In genomic region chr4:109102574-109102973, GRCm38 (mm10) we compare ENCODE assay signal across 20 mouse cellular contexts.
A peak's percentile ranks its signal among the peaks of the same experiment; 100 is the strongest.
DNase-seq lines count a peak whose midpoint lies in the region; ATAC-seq and TF ChIP-seq lines count a peak whose summit lies in the region.
"Had no signal": no experiment of that assay in that cellular context is flagged by ENCODE, and none has a peak within 500 bp of the region (broad histone marks: within the 10 kb centered on the region; RNA-seq: fewer than 3 reads in every experiment).

No protein-coding gene starts in this region.

- no peak for TF ChIP-seq CTCF in thymus, adult 2 months (IDR thresholded peaks at IDR 0.05; ENCODE audit: borderline replicate concordance, control insufficient read depth, extremely low read depth, insufficient read depth, low read length, poor library complexity)

- WGBS in thymus, adult 2 months: 19% methylated on average over 5 of the region's 5 CpGs
- 88% methylated on average over 5 of the region's 5 CpGs for WGBS in forebrain, embryonic 11.5 days

- no peaks in the 10 kb centered on the region for H3K27me3 ChIP-seq in thymus, adult 2 months (ENCODE audit: control insufficient read depth, insufficient read depth, low read length)
- H3K27me3 ChIP-seq in myocyte (ENCODE audit: control insufficient read depth, insufficient read depth, insufficient read length): no peaks in the 10 kb centered on the region
- H3K27me3 ChIP-seq in forebrain, embryonic 11.5 days (ENCODE audit: control insufficient read depth, insufficient read depth, low read length): no peaks in the 10 kb centered on the region
- H3K27me3 ChIP-seq: embryonic facial prominence, embryonic 12.5 days; hindbrain, embryonic 12.5 days; intestine, embryonic 15.5 days; limb, embryonic 12.5 days; neural tube, embryonic 13.5 days had no signal

- H3K79me2 ChIP-seq in myocyte (ENCODE audit: control insufficient read depth, insufficient read depth): peaks cover 15% of the 10 kb centered on the region

- H3K36me3 ChIP-seq in thymus, adult 2 months (ENCODE audit: control insufficient read depth, insufficient read depth, low read length): peaks cover 13% of the 10 kb centered on the region
- peaks cover 21% of the 10 kb centered on the region for H3K36me3 ChIP-seq in myocyte (ENCODE audit: control insufficient read depth, insufficient read depth)
- H3K36me3 ChIP-seq in forebrain, embryonic 11.5 days (ENCODE audit: control insufficient read depth, insufficient read depth, low read length): no peaks in the 10 kb centered on the region
- H3K36me3 ChIP-seq: hindbrain, embryonic 12.5 days had no signal

- H3ac ChIP-seq in myocyte (ENCODE audit: control insufficient read depth, insufficient read length): no peak overlapping the region

- H3K4me2 ChIP-seq in myocyte (ENCODE audit: low read depth): peak overlapping the region; percentile 70
- no peak overlapping the region for H3K4me2 ChIP-seq in forebrain, embryonic 11.5 days (ENCODE audit: low read depth, low read length, severe bottlenecking)
- H3K4me2 ChIP-seq: embryonic facial prominence, embryonic 12.5 days; hindbrain, embryonic 12.5 days; intestine, embryonic 15.5 days; limb, embryonic 12.5 days; neural tube, embryonic 13.5 days had no signal

- TF ChIP-seq POLR2A in thymus, adult 2 months (IDR thresholded peaks at IDR 0.05; ENCODE audit: control insufficient read depth, extremely low read depth, insufficient read depth, low read length, poor library complexity): no peak
- no peak for TF ChIP-seq POLR2A in myocyte (IDR thresholded peaks at IDR 0.05; ENCODE audit: insufficient read length, low read depth)

- H3K4me1 ChIP-seq in thymus, adult 2 months (replicated peaks; ENCODE audit: control insufficient read depth, insufficient read depth, low read length): peaks cover 8% of the 10 kb centered on the region
- H3K4me1 ChIP-seq in forebrain, embryonic 11.5 days (replicated peaks; ENCODE audit: control insufficient read depth, insufficient read depth, low read length): no peaks in the 10 kb centered on the region
- H3K4me1 ChIP-seq: embryonic facial prominence, embryonic 12.5 days; hindbrain, embryonic 12.5 days; limb, embryonic 12.5 days had no signal

- H3K9me3 ChIP-seq in forebrain, embryonic 11.5 days (ENCODE audit: control insufficient read depth, low read length): no peaks in the 10 kb centered on the region
- H3K9me3 ChIP-seq: embryonic facial prominence, embryonic 12.5 days; hindbrain, embryonic 12.5 days; intestine, embryonic 15.5 days; limb, embryonic 12.5 days; neural tube, embryonic 13.5 days had no signal

- no peak overlapping the region for H3K9ac ChIP-seq in forebrain, embryonic 11.5 days (ENCODE audit: low read length)
- H3K9ac ChIP-seq: embryonic facial prominence, embryonic 12.5 days; hindbrain, embryonic 12.5 days; intestine, embryonic 15.5 days; limb, embryonic 12.5 days; liver, embryonic 14.5 days; neural tube, embryonic 13.5 days had no signal

- no peak overlapping the region for H3K27ac ChIP-seq in thymus, adult 2 months (ENCODE audit: control insufficient read depth, insufficient read depth, low read length)
- no peak overlapping the region for H3K27ac ChIP-seq in forebrain, embryonic 11.5 days (ENCODE audit: low read depth, low read length)
- H3K27ac ChIP-seq: embryonic facial prominence, embryonic 12.5 days; hindbrain, embryonic 12.5 days; intestine, embryonic 15.5 days; left cerebral cortex, adult 2 months; limb, embryonic 12.5 days; liver, embryonic 14.5 days; neural tube, embryonic 13.5 days; stomach, postnatal 0 days had no signal

- peak; percentile 98 for ATAC-seq in common myeloid progenitor, adult 5-6 weeks (replicated peaks; ENCODE audit: low read depth, poor library complexity, severe bottlenecking)
- no peak for ATAC-seq in forebrain, embryonic 11.5 days (replicated peaks; ENCODE audit: low FRiP score)
- ATAC-seq: forebrain, embryonic 16.5 days; intestine, embryonic 15.5 days had no signal

- DNase-seq in thymus, adult 2 months: peak; percentile 15
- no peak for DNase-seq in thymus, postnatal 10 days (ENCODE audit: low spot score in 2 of 2)
- DNase-seq in embryo, embryonic 10 days (ENCODE audit: low spot score): no peak
- no peak for DNase-seq in forebrain, embryonic 11.5 days (ENCODE audit: low spot score)
- no peak for DNase-seq in frontal cortex, postnatal 10 days (ENCODE audit: low spot score in 2 of 2)
- DNase-seq: adrenal gland, postnatal 10 days; cerebellum, adult 2 months; kidney, postnatal 14 days; right cerebral cortex, postnatal 25 days had no signal

- no peak overlapping the region for H3K4me3 ChIP-seq in thymus, adult 2 months (ENCODE audit: control insufficient read depth, insufficient read depth, low read length)
- no peak overlapping the region for H3K4me3 ChIP-seq in myocyte
- H3K4me3 ChIP-seq in forebrain, embryonic 11.5 days (ENCODE audit: low read depth, low read length): no peak overlapping the region
- H3K4me3 ChIP-seq: embryonic facial prominence, embryonic 12.5 days; hindbrain, embryonic 12.5 days; intestine, embryonic 15.5 days; left cerebral cortex, adult 2 months; limb, embryonic 12.5 days; neural tube, embryonic 13.5 days had no signal

TF ChIP-seq in myocyte, 11 proteins besides CTCF, POLR2A, EP300 and RAD21:
- TF ChIP-seq REST (IDR thresholded peaks at IDR 0.05; ENCODE audit: insufficient read depth, insufficient read length): no peak
- no peak for TF ChIP-seq POLR2AphosphoS2 (IDR thresholded peaks at IDR 0.05; ENCODE audit: insufficient read length, low read depth)
TF ChIP-seq in myocyte: peak in this region for 0.
